Mouse (Mus musculus) liver, embryonic 11.5 days (tissue): ENCODE measurements around the gene Gm9803. TPM values are rescaled to one million over a fixed set of nuclear protein-coding genes. Genes with fewer than 3 reads are reported as not detected.

ENCODE experiments used
- ATAC-seq: fragments of 200-750 bp; cut with Nextera tagmentation; replicated peaks from 2 replicates; pipeline ENCODE4 v1.8.0; 2017; ENCODE audit warnings: moderate number of reproducible peaks, mild to moderate bottlenecking, moderate TSS enrichment, moderate library complexity; ENCODE audit not compliant: low FRiP score
- DNase-seq: peaks from one replicate; pipeline ENCODE4 v3.0.0-alpha.2; 2017; ENCODE audit warnings: low spot score
- H3K27ac ChIP-seq: fragments of 300-500 bp; sonication (generic); 2 replicates; pipeline ENCODE4 v1.5.1; 2014; ENCODE audit warnings: mild to moderate bottlenecking, low read depth, low read length, control low read depth
- H3K27me3 ChIP-seq: fragments of 300-500 bp; sonication (generic); replicated peaks from 2 replicates; pipeline ENCODE4 v1.6.1; 2014; ENCODE audit warnings: low read length, mixed read lengths; ENCODE audit not compliant: control insufficient read depth, insufficient read depth
- H3K36me3 ChIP-seq: fragments of 300-500 bp; sonication (generic); 2 replicates; pipeline ENCODE4 v1.6.1; 2014; ENCODE audit warnings: mild to moderate bottlenecking, low read length, moderate library complexity, mixed read lengths; ENCODE audit not compliant: control insufficient read depth, insufficient read depth
- H3K4me1 ChIP-seq: fragments of 300-500 bp; sonication (generic); replicated peaks from 2 replicates; pipeline ENCODE4 v1.6.1; 2014; ENCODE audit warnings: low read length, mixed read lengths; ENCODE audit not compliant: control insufficient read depth, insufficient read depth
- H3K4me2 ChIP-seq: fragments of 300-500 bp; sonication (generic); 2 replicates; pipeline ENCODE4 v1.6.1; 2014; ENCODE audit warnings: mild to moderate bottlenecking, control low read depth, moderate library complexity
- H3K4me3 ChIP-seq: fragments of 300-500 bp; sonication (generic); 2 replicates; pipeline ENCODE4 v1.5.1; 2014; ENCODE audit warnings: low read depth, low read length, control low read depth
- H3K9ac ChIP-seq: fragments of 300-500 bp; sonication (generic); 2 replicates; pipeline ENCODE4 v1.6.1; 2014; ENCODE audit warnings: low read depth, low read length, control low read depth
- H3K9me3 ChIP-seq: fragments of 300-500 bp; sonication (generic); 2 replicates; pipeline ENCODE4 v1.6.1; 2016; ENCODE audit warnings: low read length, inconsistent platforms, mixed read lengths; ENCODE audit not compliant: control insufficient read depth
- WGBS: fragments of 180-500 bp; shearing (Covaris S2); extraction: QIAGEN DNeasy Blood & Tissue Kit; methylation state at CpG from one replicate; pipeline ENCODE4 v1.1.7; 2014; 5-methylcytosine and 5-hydroxymethylcytosine counted together
- polyA plus RNA-seq: library from polyadenylated mRNA; unstranded; fragments of >200 nt; fragmentation: Nextera tagmentation; extraction: Ambion mirVana; gene quantifications from 2 replicates; pipeline ENCODE4 v1.2.1, GENCODE M21; 2014

Gene Gm9803
- polyA plus RNA-seq, 1 experiment from 2014 or later, result 11.6 TPM

- ATAC-seq (no peak), DNase-seq (no peak)
- Histone ChIP-seq H3K4me1 (peaks cover 32% of the 10 kb centered on the region), H3K36me3 (no peaks in the 10 kb centered on the region), H3K27me3 (no peaks in the 10 kb centered on the region), H3K27ac (no peak overlapping the region), H3K9ac (no peak overlapping the region), H3K9me3 (no peaks in the 10 kb centered on the region), H3K4me3 (no peak overlapping the region), H3K4me2 (no peak overlapping the region; the same call in 1 of the 2 replicates)
- WGBS, result 86% methylated on average over 5 of the region's 5 CpGs
These were observed 41.9 kb upstream of the Gm9803 start for GRCm38 (mm10) chr10:43482021-43482420.

- Histone ChIP-seq H3K27ac (no peak overlapping the region; the same call in 1 of the 2 replicates), H3K4me3 (no peak overlapping the region), H3K9ac (no peak overlapping the region), H3K4me1 (peaks cover 34% of the 10 kb centered on the region), H3K9me3 (no peaks in the 10 kb centered on the region), H3K4me2 (peak overlapping the region; percentile 16), H3K27me3 (no peaks in the 10 kb centered on the region), H3K36me3 (no peaks in the 10 kb centered on the region)
- 57% methylated on average over 9 of the region's 9 CpGs for WGBS
- ATAC-seq (no peak), DNase-seq (no peak)
These were observed 40.4 kb upstream of the Gm9803 start for GRCm38 (mm10) chr10:43483426-43483995.

GRCm38 (mm10) chr10:43485751-43486268 lies 38.1 kb upstream of the Gm9803 start:
- WGBS, result 78% methylated on average over 6 of the region's 6 CpGs
- no peak for DNase-seq
- Histone ChIP-seq H3K9me3 (no peaks in the 10 kb centered on the region), H3K27ac (no peak overlapping the region), H3K36me3 (no peaks in the 10 kb centered on the region), H3K27me3 (no peaks in the 10 kb centered on the region), H3K4me2 (no peak overlapping the region), H3K4me1 (peaks cover 42% of the 10 kb centered on the region), H3K9ac (no peak overlapping the region), H3K4me3 (no peak overlapping the region)
- no peak for ATAC-seq

- Histone ChIP-seq H3K36me3 (no peaks in the 10 kb centered on the region), H3K27me3 (no peaks in the 10 kb centered on the region), H3K4me2 (no peak overlapping the region), H3K9ac (no peak overlapping the region), H3K9me3 (no peaks in the 10 kb centered on the region), H3K4me1 (peaks cover 31% of the 10 kb centered on the region), H3K27ac (no peak overlapping the region), H3K4me3 (no peak overlapping the region)
- ATAC-seq, result no peak
- no peak for DNase-seq
- 79% methylated on average over 3 of the region's 3 CpGs for WGBS
These were observed 36.4 kb upstream of the Gm9803 start for GRCm38 (mm10) chr10:43487441-43488010.

- Histone ChIP-seq H3K4me3 (no peak overlapping the region), H3K4me2 (no peak overlapping the region), H3K4me1 (peaks cover 28% of the 10 kb centered on the region), H3K9me3 (no peaks in the 10 kb centered on the region), H3K27ac (no peak overlapping the region), H3K9ac (no peak overlapping the region), H3K27me3 (no peaks in the 10 kb centered on the region), H3K36me3 (no peaks in the 10 kb centered on the region)
- WGBS, result 76% methylated on average over 4 of the region's 4 CpGs
- DNase-seq (no peak), ATAC-seq (no peak)
These were observed 35.6 kb upstream of the Gm9803 start for GRCm38 (mm10) chr10:43488258-43488657.

GRCm38 (mm10) chr10:43489139-43489538 lies 34.7 kb upstream of the Gm9803 start:
- DNase-seq, result no peak
- ATAC-seq, result no peak
- Histone ChIP-seq H3K9ac (no peak overlapping the region), H3K9me3 (no peaks in the 10 kb centered on the region), H3K4me3 (no peak overlapping the region), H3K27me3 (no peaks in the 10 kb centered on the region), H3K36me3 (no peaks in the 10 kb centered on the region), H3K27ac (no peak overlapping the region), H3K4me2 (no peak overlapping the region), H3K4me1 (peaks cover 25% of the 10 kb centered on the region)
- 77% methylated on average over 7 of the region's 7 CpGs for WGBS

- Histone ChIP-seq H3K36me3 (no peaks in the 10 kb centered on the region), H3K9me3 (no peaks in the 10 kb centered on the region), H3K4me1 (peaks cover 25% of the 10 kb centered on the region), H3K4me3 (no peak overlapping the region), H3K27me3 (no peaks in the 10 kb centered on the region), H3K4me2 (no peak overlapping the region), H3K9ac (no peak overlapping the region), H3K27ac (peak overlapping the region; percentile 22; the same call in 1 of the 2 replicates)
- DNase-seq, result no peak
- no peak; the same call in 1 of the 2 replicates for ATAC-seq
- WGBS, result 34% methylated on average over 6 of the region's 6 CpGs
These were observed 34.3 kb upstream of the Gm9803 start for GRCm38 (mm10) chr10:43489550-43489949.

- ATAC-seq, result no peak
- H3K9me3 ChIP-seq, result no peaks in the 10 kb centered on the region
- H3K4me3 ChIP-seq, result no peak overlapping the region
- peaks cover 25% of the 10 kb centered on the region for H3K4me1 ChIP-seq
- no peak overlapping the region for H3K9ac ChIP-seq
- no peak for DNase-seq
- WGBS, result 75% methylated on average over 8 of the region's 8 CpGs
- peak overlapping the region; percentile 22; the same call in 1 of the 2 replicates for H3K27ac ChIP-seq
- H3K36me3 ChIP-seq, result peaks cover 2% of the 10 kb centered on the region; the same call in 1 of the 2 replicates
- no peaks in the 10 kb centered on the region for H3K27me3 ChIP-seq
- H3K4me2 ChIP-seq, result no peak overlapping the region
These were observed 33.9 kb upstream of the Gm9803 start for GRCm38 (mm10) chr10:43490034-43490433.

- Histone ChIP-seq H3K9me3 (no peaks in the 10 kb centered on the region), H3K27me3 (no peaks in the 10 kb centered on the region), H3K4me2 (no peak overlapping the region), H3K4me3 (no peak overlapping the region), H3K36me3 (peaks cover 8% of the 10 kb centered on the region), H3K4me1 (peaks cover 25% of the 10 kb centered on the region), H3K9ac (no peak overlapping the region), H3K27ac (no peak overlapping the region)
- ATAC-seq (no peak), DNase-seq (no peak)
- WGBS, result 78% methylated on average over 5 of the region's 5 CpGs
These were observed 33.0 kb upstream of the Gm9803 start for GRCm38 (mm10) chr10:43490846-43491245.
